ENCODE assay signal across 18 mouse cellular contexts in the genomic region with DNA sequence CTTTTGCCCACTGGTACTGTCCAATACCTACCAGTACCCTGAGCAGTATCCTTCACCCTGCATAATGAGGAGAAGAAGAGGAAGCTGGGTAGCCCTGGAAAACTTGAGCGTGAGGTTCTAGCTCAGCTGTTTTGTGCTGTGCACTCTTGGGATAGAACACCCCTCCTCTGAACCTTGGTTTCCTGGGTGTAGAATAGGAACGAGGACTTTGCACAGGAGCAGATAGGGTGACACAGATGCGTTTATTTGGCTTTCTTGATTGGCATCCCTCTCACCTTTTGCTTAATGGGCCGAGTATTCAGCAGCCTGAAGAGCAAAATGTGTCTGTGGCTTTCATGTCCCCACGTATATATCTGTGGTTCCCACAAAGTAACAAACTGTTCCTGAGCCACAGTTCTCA. TPM values are rescaled to one million over a fixed set of nuclear protein-coding genes. Genes with fewer than 3 reads are reported as not detected.
A peak's percentile ranks its signal among the peaks of the same experiment; 100 is the strongest.
DNase-seq lines count a peak whose midpoint lies in the region; ATAC-seq and TF ChIP-seq lines count a peak whose summit lies in the region.
"Had no signal": no experiment of that assay in that cellular context is flagged by ENCODE, and none has a peak within 500 bp of the region (broad histone marks: within the 10 kb centered on the region; RNA-seq: fewer than 3 reads in every experiment).

No protein-coding gene starts in this region.

- no peak overlapping the region for H3K4me3 ChIP-seq in embryonic facial prominence, embryonic 15.5 days (replicated peaks)
- H3K4me3 ChIP-seq in embryonic facial prominence, embryonic 10.5 days = no peak overlapping the region
- no peak overlapping the region for H3K4me3 ChIP-seq in kidney, embryonic 16.5 days (ENCODE audit: low read length)
- H3K4me3 ChIP-seq in liver, postnatal 0 days (ENCODE audit: low read depth, low read length) = no peak overlapping the region
- no peak overlapping the region for H3K4me3 ChIP-seq in liver, embryonic 12.5 days
- H3K4me3 ChIP-seq in stomach, postnatal 0 days (ENCODE audit: low read depth, low read length) = no peak overlapping the region
- H3K4me3 ChIP-seq: lung, embryonic 15.5 days; midbrain, embryonic 15.5 days; neural tube, embryonic 12.5 days had no signal

- 0 out of 2 replicates have a peak overlapping the region, but pooled peaks have one; percentile 69 for H3K27ac ChIP-seq in embryonic facial prominence, embryonic 15.5 days (replicated peaks)
- no peak overlapping the region for H3K27ac ChIP-seq in embryonic facial prominence, embryonic 10.5 days (replicated peaks)
- H3K27ac ChIP-seq in kidney, embryonic 16.5 days (ENCODE audit: low read length) = peak overlapping the region; percentile 81
- H3K27ac ChIP-seq in liver, postnatal 0 days (ENCODE audit: low read depth) = no peak overlapping the region; the same call in 1 of the 2 replicates
- no peak overlapping the region for H3K27ac ChIP-seq in liver, embryonic 12.5 days
- peak overlapping the region; percentile 78 for H3K27ac ChIP-seq in stomach, postnatal 0 days (replicated peaks)
- H3K27ac ChIP-seq: macrophage; midbrain, embryonic 15.5 days; neural tube, embryonic 12.5 days had no signal

- H3K9me3 ChIP-seq in embryonic facial prominence, embryonic 15.5 days (replicated peaks) = no peaks in the 10 kb centered on the region
- H3K9me3 ChIP-seq in embryonic facial prominence, embryonic 10.5 days = no peaks in the 10 kb centered on the region
- no peaks in the 10 kb centered on the region for H3K9me3 ChIP-seq in kidney, embryonic 16.5 days (ENCODE audit: low read length)
- H3K9me3 ChIP-seq in liver, postnatal 0 days (ENCODE audit: low read length) = no peaks in the 10 kb centered on the region
- no peaks in the 10 kb centered on the region for H3K9me3 ChIP-seq in liver, embryonic 12.5 days (replicated peaks)
- no peaks in the 10 kb centered on the region for H3K9me3 ChIP-seq in stomach, postnatal 0 days (ENCODE audit: control insufficient read depth, low read length)
- H3K9me3 ChIP-seq: lung, embryonic 15.5 days; midbrain, embryonic 15.5 days; neural tube, embryonic 12.5 days had no signal

- no peak for ATAC-seq in embryonic facial prominence, embryonic 15.5 days (ENCODE audit: insufficient number of reproducible peaks, low FRiP score, low TSS enrichment, low read depth)
- ATAC-seq in kidney, embryonic 16.5 days (ENCODE audit: low FRiP score, low TSS enrichment) = no peak
- peak; percentile 58 for ATAC-seq in liver, postnatal 0 days
- ATAC-seq in liver, embryonic 12.5 days = no peak
- no peak for ATAC-seq in stomach, postnatal 0 days (ENCODE audit: low FRiP score, low TSS enrichment)
- ATAC-seq: forebrain, postnatal 0 days; midbrain, embryonic 15.5 days had no signal

- H3K36me3 ChIP-seq in embryonic facial prominence, embryonic 15.5 days = peaks cover 64% of the 10 kb centered on the region
- peaks cover 94% of the 10 kb centered on the region for H3K36me3 ChIP-seq in embryonic facial prominence, embryonic 10.5 days (replicated peaks)
- H3K36me3 ChIP-seq in kidney, embryonic 16.5 days (ENCODE audit: insufficient read depth, low read length) = peaks cover 28% of the 10 kb centered on the region
- H3K36me3 ChIP-seq in liver, postnatal 0 days (replicated peaks; ENCODE audit: insufficient read depth, low read length) = peaks cover 9% of the 10 kb centered on the region; the same call in 1 of the 2 replicates
- peaks cover 52% of the 10 kb centered on the region for H3K36me3 ChIP-seq in liver, embryonic 12.5 days
- 0 out of 2 replicates have a peak, but pooled peaks cover 3% of the 10 kb centered on the region for H3K36me3 ChIP-seq in stomach, postnatal 0 days (ENCODE audit: control insufficient read depth, insufficient read depth, low read length)

- DNase-seq in embryonic facial prominence, embryonic 10.5 days (ENCODE audit: low spot score) = no peak
- no peak for DNase-seq in kidney, postnatal 10 days
- no peak for DNase-seq in liver, postnatal 0 days
- no peak for DNase-seq in stomach, postnatal 0 days (ENCODE audit: low spot score)
- DNase-seq: adrenal gland, postnatal 14 days; forebrain, postnatal 0 days; liver; right cerebral cortex, postnatal 14 days; thymus, adult 2 months; thymus, postnatal 4 days had no signal

- peaks cover 8% of the 10 kb centered on the region for H3K4me1 ChIP-seq in embryonic facial prominence, embryonic 15.5 days
- H3K4me1 ChIP-seq in embryonic facial prominence, embryonic 10.5 days = no peaks in the 10 kb centered on the region
- H3K4me1 ChIP-seq in kidney, embryonic 16.5 days (ENCODE audit: insufficient read depth, low read length) = peaks cover 11% of the 10 kb centered on the region
- peaks cover 17% of the 10 kb centered on the region for H3K4me1 ChIP-seq in liver, postnatal 0 days (ENCODE audit: insufficient read depth)
- H3K4me1 ChIP-seq in liver, embryonic 12.5 days = peaks cover 4% of the 10 kb centered on the region; the same call in 1 of the 2 replicates
- H3K4me1 ChIP-seq in stomach, postnatal 0 days (replicated peaks; ENCODE audit: control insufficient read depth, insufficient read depth) = no peaks in the 10 kb centered on the region; the same call in 1 of the 2 replicates
- H3K4me1 ChIP-seq: midbrain, embryonic 15.5 days; neural tube, embryonic 12.5 days had no signal

- no peak for TF ChIP-seq CTCF in liver, postnatal 0 days (IDR thresholded peaks at IDR 0.05; ENCODE audit: low read depth)
- no peak for TF ChIP-seq CTCF in stomach, postnatal 0 days (IDR thresholded peaks at IDR 0.05; ENCODE audit: low read depth)

- no peaks in the 10 kb centered on the region for H3K27me3 ChIP-seq in embryonic facial prominence, embryonic 15.5 days
- no peaks in the 10 kb centered on the region for H3K27me3 ChIP-seq in embryonic facial prominence, embryonic 10.5 days (replicated peaks; ENCODE audit: low read depth, poor library complexity, severe bottlenecking)
- no peaks in the 10 kb centered on the region for H3K27me3 ChIP-seq in kidney, embryonic 16.5 days (ENCODE audit: insufficient read depth, low read length)
- no peaks in the 10 kb centered on the region for H3K27me3 ChIP-seq in liver, postnatal 0 days (ENCODE audit: insufficient read depth, low read length)
- H3K27me3 ChIP-seq in liver, embryonic 12.5 days (replicated peaks) = no peaks in the 10 kb centered on the region
- no peaks in the 10 kb centered on the region for H3K27me3 ChIP-seq in stomach, postnatal 0 days (ENCODE audit: control insufficient read depth, insufficient read depth, low read length)
- H3K27me3 ChIP-seq: lung, embryonic 15.5 days; midbrain, embryonic 15.5 days; neural tube, embryonic 12.5 days had no signal

- no peak overlapping the region for H3K4me2 ChIP-seq in embryonic facial prominence, embryonic 15.5 days (replicated peaks)
- no peak overlapping the region for H3K4me2 ChIP-seq in kidney, embryonic 16.5 days (replicated peaks; ENCODE audit: low read depth, low read length)
- H3K4me2 ChIP-seq in liver, postnatal 0 days (ENCODE audit: low read depth, low read length) = no peak overlapping the region
- no peak overlapping the region for H3K4me2 ChIP-seq in liver, embryonic 12.5 days
- no peak overlapping the region for H3K4me2 ChIP-seq in stomach, postnatal 0 days (replicated peaks; ENCODE audit: low read depth)
- H3K4me2 ChIP-seq: heart, embryonic 11.5 days; lung, embryonic 15.5 days; midbrain, embryonic 15.5 days; neural tube, embryonic 12.5 days had no signal

- no peak overlapping the region for H3K9ac ChIP-seq in embryonic facial prominence, embryonic 15.5 days
- H3K9ac ChIP-seq in kidney, embryonic 16.5 days (replicated peaks; ENCODE audit: low read length) = no peak overlapping the region
- peak overlapping the region; percentile 6; the same call in 1 of the 2 replicates for H3K9ac ChIP-seq in liver, postnatal 0 days (replicated peaks)
- H3K9ac ChIP-seq in liver, embryonic 12.5 days = no peak overlapping the region
- H3K9ac ChIP-seq in stomach, postnatal 0 days (ENCODE audit: low read length) = no peak overlapping the region
- H3K9ac ChIP-seq: forebrain, postnatal 0 days; lung, embryonic 15.5 days; midbrain, embryonic 15.5 days; neural tube, embryonic 12.5 days had no signal

- no peak for TF ChIP-seq EP300 in liver, postnatal 0 days (IDR thresholded peaks at IDR 0.05; ENCODE audit: low read depth)
- TF ChIP-seq EP300 in stomach, postnatal 0 days (optimal IDR thresholded peaks at IDR 0.05) = no peak

- 87% methylated on average over 5 of the region's 5 CpGs for WGBS in embryonic facial prominence, embryonic 15.5 days
- WGBS in embryonic facial prominence, embryonic 10.5 days = 86% methylated on average over 5 of the region's 5 CpGs
- 68% methylated on average over 5 of the region's 5 CpGs for WGBS in kidney, embryonic 16.5 days
- WGBS in liver, postnatal 0 days (ENCODE audit: insufficient replicate concordance) = 69% methylated on average over 5 of the region's 5 CpGs
- 72% methylated on average over 5 of the region's 5 CpGs for WGBS in liver, embryonic 12.5 days (ENCODE audit: insufficient replicate concordance)
- 78% methylated on average over 5 of the region's 5 CpGs for WGBS in stomach, postnatal 0 days

RNA-seq across cellular contexts. Expression of a gene that starts 41.1 kb away (rescaled TPM):
- 255 and 256 TPM in 2 replicates for polyA plus RNA-seq in embryonic facial prominence, embryonic 15.5 days (2015; fragmentation: Nextera tagmentation; extraction: Ambion mirVana)
- polyA plus RNA-seq in embryonic facial prominence, embryonic 10.5 days (2016; fragmentation: Nextera tagmentation; extraction: Ambion mirVana) = 118 and 120 TPM in 2 replicates
- polyA plus RNA-seq in kidney, embryonic 16.5 days (2015; fragmentation: Nextera tagmentation; extraction: Ambion mirVana) = 251 and 271 TPM in 2 replicates
- 122 and 126 TPM in 2 replicates for polyA plus RNA-seq in liver, postnatal 0 days (2015; fragmentation: Nextera tagmentation; extraction: Ambion mirVana)
- 177 and 179 TPM in 2 replicates for polyA plus RNA-seq in liver, embryonic 12.5 days (2016; fragmentation: Nextera tagmentation; extraction: Ambion mirVana)
- polyA plus RNA-seq in stomach, postnatal 0 days (2015; fragmentation: Nextera tagmentation; extraction: Ambion mirVana) = 334 and 340 TPM in 2 replicates

RNA-seq across cellular contexts. Expression of a gene that starts 60.0 kb away (rescaled TPM):
- 28.4 and 33.3 TPM in 2 replicates for polyA plus RNA-seq in embryonic facial prominence, embryonic 15.5 days (2015; fragmentation: Nextera tagmentation; extraction: Ambion mirVana)
- polyA plus RNA-seq in embryonic facial prominence, embryonic 10.5 days (2016; fragmentation: Nextera tagmentation; extraction: Ambion mirVana) = 22.5 and 23.3 TPM in 2 replicates
- 26.8 and 28.3 TPM in 2 replicates for polyA plus RNA-seq in kidney, embryonic 16.5 days (2015; fragmentation: Nextera tagmentation; extraction: Ambion mirVana)
- 13.4 and 14.2 TPM in 2 replicates for polyA plus RNA-seq in liver, postnatal 0 days (2015; fragmentation: Nextera tagmentation; extraction: Ambion mirVana)
- polyA plus RNA-seq in liver, embryonic 12.5 days (2016; fragmentation: Nextera tagmentation; extraction: Ambion mirVana) = 28.6 and 28.7 TPM in 2 replicates
- polyA plus RNA-seq in stomach, postnatal 0 days (2015; fragmentation: Nextera tagmentation; extraction: Ambion mirVana) = 27.7 and 33.1 TPM in 2 replicates

Comparison
In these comparisons a context has a peak if more than half of its experiments do, and no peak if none do; other contexts are left out.
1. H3K27ac ChIP-seq: peak in embryonic facial prominence, embryonic 15.5 days (single experiment), kidney, embryonic 16.5 days (single experiment) and stomach, postnatal 0 days (single experiment); none in embryonic facial prominence, embryonic 10.5 days (single experiment), liver, postnatal 0 days (single experiment) and liver, embryonic 12.5 days (single experiment).